Mouse (Mus musculus): ENCODE data around the gene Pax1. TPM values are rescaled to one million over a fixed set of nuclear protein-coding genes. Genes with fewer than 3 reads are reported as not detected.

The Pax1 gene
- polyA plus RNA-seq, 1 experiment from 2014 or later: not detected

- Histone ChIP-seq H3K27ac (ENCODE audit: low read length) (no peak overlapping the region), H3K9ac (ENCODE audit: low read depth, low read length) (no peak overlapping the region), H3K4me2 (ENCODE audit: low read length) (no peak overlapping the region), H3K4me1 (ENCODE audit: control insufficient read depth, insufficient read depth, low read length) (no peaks in the 10 kb centered on the region), H3K4me3 (ENCODE audit: low read depth, low read length) (no peak overlapping the region), H3K27me3 (ENCODE audit: control insufficient read depth, insufficient read depth, low read depth, low read length) (peaks cover 2% of the 10 kb centered on the region), H3K9me3 (replicated peaks; ENCODE audit: control insufficient read depth, low read length, poor library complexity, severe bottlenecking) (no peaks in the 10 kb centered on the region), H3K36me3 (ENCODE audit: control insufficient read depth, insufficient read depth, low read length) (no peaks in the 10 kb centered on the region)
- 86% methylated on average over 2 of the region's 2 CpGs for WGBS
- ATAC-seq: no peak
These were observed 21.6 kb downstream of the Pax1 start for GRCm38 (mm10) chr2:147383373-147383772.

DNA sequence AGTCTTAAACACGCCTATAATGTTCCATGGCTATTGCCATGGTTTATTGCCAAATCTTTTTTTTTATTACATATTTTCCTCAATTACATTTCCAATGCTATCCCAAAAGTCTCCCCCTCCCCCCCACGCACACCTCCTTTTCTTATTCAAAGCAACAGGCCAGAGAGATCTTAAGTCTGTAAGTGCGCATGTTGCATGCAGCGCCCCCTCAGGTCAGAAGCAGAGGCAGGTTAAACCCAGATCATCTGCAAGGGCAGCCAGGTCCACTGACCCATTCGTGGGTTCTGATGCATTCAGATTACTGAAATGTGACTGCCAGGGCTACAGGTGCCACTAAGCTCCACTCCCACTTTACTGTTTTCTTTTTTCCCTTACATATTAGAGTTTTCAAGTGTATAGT lies 25.2 kb downstream of the Pax1 start:
- no peak for ATAC-seq
- Histone ChIP-seq H3K27me3 (ENCODE audit: control insufficient read depth, insufficient read depth, low read depth, low read length) (no peaks in the 10 kb centered on the region; the same call in 1 of the 2 replicates), H3K4me2 (ENCODE audit: low read length) (no peak overlapping the region), H3K27ac (ENCODE audit: low read length) (no peak overlapping the region), H3K9me3 (replicated peaks; ENCODE audit: control insufficient read depth, low read length, poor library complexity, severe bottlenecking) (no peaks in the 10 kb centered on the region), H3K9ac (ENCODE audit: low read depth, low read length) (no peak overlapping the region), H3K4me1 (ENCODE audit: control insufficient read depth, insufficient read depth, low read length) (no peaks in the 10 kb centered on the region), H3K36me3 (ENCODE audit: control insufficient read depth, insufficient read depth, low read length) (no peaks in the 10 kb centered on the region), H3K4me3 (ENCODE audit: low read depth, low read length) (no peak overlapping the region)
- WGBS: 52% methylated on average over 5 of the region's 5 CpGs

- Histone ChIP-seq H3K4me2 (ENCODE audit: low read length) (no peak overlapping the region), H3K4me3 (ENCODE audit: low read depth, low read length) (no peak overlapping the region), H3K27ac (ENCODE audit: low read length) (no peak overlapping the region), H3K9ac (ENCODE audit: low read depth, low read length) (no peak overlapping the region), H3K4me1 (ENCODE audit: control insufficient read depth, insufficient read depth, low read length) (no peaks in the 10 kb centered on the region), H3K36me3 (ENCODE audit: control insufficient read depth, insufficient read depth, low read length) (no peaks in the 10 kb centered on the region), H3K9me3 (replicated peaks; ENCODE audit: control insufficient read depth, low read length, poor library complexity, severe bottlenecking) (no peaks in the 10 kb centered on the region), H3K27me3 (ENCODE audit: control insufficient read depth, insufficient read depth, low read depth, low read length) (no peaks in the 10 kb centered on the region)
- whole genome bisulfite sequencing: 62% methylated on average over 1 of the region's 1 CpGs
- no peak for ATAC-seq
These were observed 47.6 kb downstream of the Pax1 start for GRCm38 (mm10) chr2:147409323-147409722.

- Histone ChIP-seq H3K9ac (ENCODE audit: low read depth, low read length) (no peak overlapping the region), H3K4me1 (ENCODE audit: control insufficient read depth, insufficient read depth, low read length) (no peaks in the 10 kb centered on the region), H3K27me3 (ENCODE audit: control insufficient read depth, insufficient read depth, low read depth, low read length) (no peaks in the 10 kb centered on the region), H3K36me3 (ENCODE audit: control insufficient read depth, insufficient read depth, low read length) (no peaks in the 10 kb centered on the region), H3K27ac (ENCODE audit: low read length) (no peak overlapping the region), H3K4me3 (ENCODE audit: low read depth, low read length) (no peak overlapping the region), H3K4me2 (ENCODE audit: low read length) (no peak overlapping the region), H3K9me3 (replicated peaks; ENCODE audit: control insufficient read depth, low read length, poor library complexity, severe bottlenecking) (no peaks in the 10 kb centered on the region)
- WGBS: 92% methylated on average over 3 of the region's 3 CpGs
- ATAC-seq: no peak
These were observed 53.3 kb downstream of the Pax1 start for GRCm38 (mm10) chr2:147415037-147415436.

DNA sequence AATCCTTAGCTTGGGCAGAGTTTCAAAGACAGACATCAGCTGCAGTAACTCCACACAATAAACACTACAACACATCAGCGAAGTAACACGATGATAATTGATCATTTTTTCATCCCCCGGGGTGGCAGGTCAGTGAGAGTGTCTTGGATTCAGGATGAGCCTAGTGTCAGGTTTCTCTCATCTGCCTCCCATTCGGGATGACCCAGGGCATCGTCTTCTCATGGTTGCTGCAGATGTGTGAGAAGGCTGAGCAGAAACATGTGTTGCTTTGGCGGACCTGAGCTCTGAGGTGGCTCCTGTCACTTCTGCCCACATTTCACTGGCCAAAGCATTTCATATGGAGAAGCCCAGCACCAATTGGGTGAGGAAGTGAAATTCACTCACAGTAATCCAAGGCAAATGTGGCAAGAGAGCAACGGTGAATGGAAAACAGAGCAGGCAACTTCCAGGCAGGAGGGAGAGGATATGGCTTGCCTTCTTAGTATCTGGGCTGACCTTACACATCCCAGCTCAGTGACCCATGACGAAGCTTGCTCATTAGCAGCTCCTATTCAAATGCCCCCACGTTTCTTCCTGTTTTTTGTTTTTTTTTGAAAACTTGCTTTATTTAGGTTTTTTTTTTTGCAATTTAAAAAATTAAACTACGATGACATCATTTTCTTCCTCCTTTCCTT lies 63.0 kb downstream of the Pax1 start:
- 54% methylated on average over 10 of the region's 10 CpGs for WGBS
- ATAC-seq: no peak
- H3K9ac ChIP-seq (ENCODE audit: low read depth, low read length): no peak overlapping the region
- no peaks in the 10 kb centered on the region for H3K9me3 ChIP-seq (replicated peaks; ENCODE audit: control insufficient read depth, low read length, poor library complexity, severe bottlenecking)
- no peaks in the 10 kb centered on the region; the same call in 1 of the 2 replicates for H3K4me1 ChIP-seq (ENCODE audit: control insufficient read depth, insufficient read depth, low read length)
- H3K27ac ChIP-seq (ENCODE audit: low read length): no peak overlapping the region
- no peak overlapping the region for H3K4me3 ChIP-seq (ENCODE audit: low read depth, low read length)
- H3K4me2 ChIP-seq (ENCODE audit: low read length): no peak overlapping the region
- H3K27me3 ChIP-seq (ENCODE audit: control insufficient read depth, insufficient read depth, low read depth, low read length): no peaks in the 10 kb centered on the region
- H3K36me3 ChIP-seq (ENCODE audit: control insufficient read depth, insufficient read depth, low read length): no peaks in the 10 kb centered on the region

GRCm38 (mm10) chr2:147429607-147430356 lies 68.1 kb downstream of the Pax1 start:
- H3K27me3 ChIP-seq (ENCODE audit: control insufficient read depth, insufficient read depth, low read depth, low read length): no peaks in the 10 kb centered on the region
- no peaks in the 10 kb centered on the region for H3K36me3 ChIP-seq (ENCODE audit: control insufficient read depth, insufficient read depth, low read length)
- no peaks in the 10 kb centered on the region for H3K9me3 ChIP-seq (replicated peaks; ENCODE audit: control insufficient read depth, low read length, poor library complexity, severe bottlenecking)
- no peak overlapping the region for H3K27ac ChIP-seq (ENCODE audit: low read length)
- H3K4me2 ChIP-seq (ENCODE audit: low read length): no peak overlapping the region
- WGBS: 10% methylated on average over 1 of the region's 1 CpGs
- peak; percentile 92 for ATAC-seq
- no peak overlapping the region for H3K4me3 ChIP-seq (ENCODE audit: low read depth, low read length)
- H3K4me1 ChIP-seq (ENCODE audit: control insufficient read depth, insufficient read depth, low read length): no peaks in the 10 kb centered on the region; the same call in 1 of the 2 replicates
- H3K9ac ChIP-seq (ENCODE audit: low read depth, low read length): no peak overlapping the region

- H3K4me1 ChIP-seq (ENCODE audit: control insufficient read depth, insufficient read depth, low read length): no peaks in the 10 kb centered on the region; the same call in 1 of the 2 replicates
- H3K4me2 ChIP-seq (ENCODE audit: low read length): no peak overlapping the region
- no peak for ATAC-seq
- no peaks in the 10 kb centered on the region for H3K9me3 ChIP-seq (replicated peaks; ENCODE audit: control insufficient read depth, low read length, poor library complexity, severe bottlenecking)
- H3K36me3 ChIP-seq (ENCODE audit: control insufficient read depth, insufficient read depth, low read length): no peaks in the 10 kb centered on the region
- H3K27me3 ChIP-seq (ENCODE audit: control insufficient read depth, insufficient read depth, low read depth, low read length): no peaks in the 10 kb centered on the region
- H3K27ac ChIP-seq (ENCODE audit: low read length): no peak overlapping the region
- 30% methylated on average over 5 of the region's 5 CpGs for whole genome bisulfite sequencing
- H3K4me3 ChIP-seq (ENCODE audit: low read depth, low read length): no peak overlapping the region
- no peak overlapping the region for H3K9ac ChIP-seq (ENCODE audit: low read depth, low read length)
These were observed 71.4 kb downstream of the Pax1 start for GRCm38 (mm10) chr2:147433120-147433519.

Other genes with a start within 250 kb of the Pax1 start
- gene Nkx2-2, start 167.7 kb upstream of the Pax1 start, polyA plus RNA-seq (2015; fragmentation: Nextera tagmentation; extraction: Ambion mirVana): 8.5 and 8.7 TPM in 2 replicates

All from midbrain, embryonic 16.5 days (tissue).